Mouse (Mus musculus) testis, adult 2 months (tissue): Measurements from ENCODE around the gene Tango6.
"Not testable (repeated sequence)": the region's sequence is repeated elsewhere in the genome, so short reads cannot be mapped to it uniquely, and the experiment has no call there.

Source experiments
- CTCF ChIP-seq: fragments of 200-500 bp; IDR thresholded peaks from 2 replicates; pipeline ENCODE4 v1.5.1; 2012; ENCODE audit warnings: low read depth, mild to moderate bottlenecking, inconsistent platforms, low read length, moderate library complexity; ENCODE audit not compliant: control insufficient read depth, insufficient read depth, insufficient replicate concordance
- POLR2A ChIP-seq: fragments of 200-500 bp; IDR thresholded peaks from 2 replicates; pipeline ENCODE4 v1.6.1; 2012; ENCODE audit warnings: low read depth, mild to moderate bottlenecking, inconsistent platforms, low read length, moderate library complexity; ENCODE audit not compliant: control insufficient read depth

GRCm38 (mm10) chr8:106884094-106884493, 201.2 kb downstream of the Tango6 start:
- not testable (repeated sequence) for TF ChIP-seq CTCF, POLR2A
